Mouse (Mus musculus) small intestine, adult 2 months (tissue): Measurements from ENCODE around the gene Tmem270. TPM values are rescaled to one million over a fixed set of nuclear protein-coding genes. Genes with fewer than 3 reads are reported as not detected.
"Not testable (repeated sequence)": the region's sequence is repeated elsewhere in the genome, so short reads cannot be mapped to it uniquely, and the experiment has no call there.

ENCODE experiments used
- H3K27ac ChIP-seq: fragments of 200-500 bp; 2 replicates; pipeline ENCODE4 v1.5.1; 2012; ENCODE audit warnings: low read depth, low read length, control low read depth, inconsistent platforms; ENCODE audit not compliant: insufficient read depth
- H3K27me3 ChIP-seq: fragments of 200-500 bp; 2 replicates; pipeline ENCODE4 v1.6.1; 2012; ENCODE audit warnings: mild to moderate bottlenecking, moderate library complexity, low read length, inconsistent platforms; ENCODE audit not compliant: control insufficient read depth, insufficient read depth
- H3K36me3 ChIP-seq: fragments of 200-500 bp; 2 replicates; pipeline ENCODE4 v1.6.1; 2012; ENCODE audit warnings: mild to moderate bottlenecking, low read length, control low read depth, inconsistent platforms; ENCODE audit not compliant: control insufficient read depth, insufficient read depth
- H3K4me1 ChIP-seq: fragments of 200-500 bp; 2 replicates; pipeline ENCODE4 v1.6.1; 2012; ENCODE audit warnings: low read length, inconsistent platforms, mixed read lengths; ENCODE audit not compliant: control insufficient read depth, insufficient read depth, insufficient read length
- H3K4me3 ChIP-seq: fragments of 200-500 bp; 2 replicates; pipeline ENCODE4 v1.5.1; 2012; ENCODE audit warnings: low read depth, mild to moderate bottlenecking, control low read depth, inconsistent platforms, low read length, moderate library complexity
- CTCF ChIP-seq: fragments of 200-500 bp; IDR thresholded peaks from 2 replicates; pipeline ENCODE4 v1.5.1; 2012; ENCODE audit warnings: low read depth, mild to moderate bottlenecking, control low read depth, inconsistent platforms, low read length, moderate library complexity, mixed read lengths; ENCODE audit not compliant: insufficient replicate concordance, insufficient read length; ENCODE audit errors: extremely low read depth
- POLR2A ChIP-seq: fragments of 200-500 bp; IDR thresholded peaks from 2 replicates; pipeline ENCODE4 v1.6.1; 2012; ENCODE audit warnings: low read depth, mild to moderate bottlenecking, control low read depth, inconsistent platforms, low read length, moderate library complexity
- WGBS: fragments of 180-500 bp; shearing (Covaris S2); methylation state at CpG from one replicate; pipeline ENCODE4 v1.1.7; 2018; 5-methylcytosine and 5-hydroxymethylcytosine counted together
- polyA plus RNA-seq: library from polyadenylated mRNA; depleted of rRNA; stranded (reverse); fragments of >200 nt; gene quantifications from 2 replicates; pipeline ENCODE4 v1.2.3, GENCODE M21; 2012

Tmem270 gene
- polyA plus RNA-seq, 1 experiment: not detected

DNA sequence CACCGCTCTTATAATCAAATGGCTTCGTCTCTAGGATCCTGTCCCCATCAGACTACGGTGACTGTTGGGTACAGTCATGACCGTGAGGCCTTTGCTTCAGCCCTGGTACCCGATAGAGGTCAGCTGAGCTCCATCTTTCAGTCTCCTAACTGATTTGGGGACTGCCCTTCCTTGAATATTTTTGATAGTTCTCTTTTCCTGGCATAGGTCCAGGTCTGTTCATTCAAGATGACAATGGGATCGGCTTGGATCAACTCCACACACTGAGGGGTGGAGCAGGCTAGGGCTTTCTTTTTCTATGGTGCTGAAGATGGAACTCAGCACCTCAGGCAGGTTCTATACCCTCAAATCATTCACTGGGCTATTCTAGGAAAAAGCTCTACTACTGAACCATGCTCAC lies 29.5 kb upstream of the Tmem270 start:
- WGBS: 76% methylated on average over 6 of the region's 6 CpGs
- Histone ChIP-seq H3K27me3 (no peaks in the 10 kb centered on the region), H3K27ac (no peak overlapping the region), H3K4me3 (no peak overlapping the region), H3K36me3 (no peaks in the 10 kb centered on the region), H3K4me1 (peaks cover 6% of the 10 kb centered on the region)
- TF ChIP-seq CTCF: no peak
- TF ChIP-seq POLR2A: no peak

- no peak for TF ChIP-seq POLR2A
- no peak for TF ChIP-seq CTCF
- WGBS: 81% methylated on average over 3 of the region's 3 CpGs
- Histone ChIP-seq H3K27ac (no peak overlapping the region), H3K27me3 (no peaks in the 10 kb centered on the region), H3K4me3 (no peak overlapping the region), H3K36me3 (no peaks in the 10 kb centered on the region), H3K4me1 (peaks cover 6% of the 10 kb centered on the region)
These were observed 28.1 kb upstream of the Tmem270 start for GRCm38 (mm10) chr5:134934666-134935065.

- H3K4me1 ChIP-seq, H3K36me3 ChIP-seq, H3K27me3 ChIP-seq, H3K27ac ChIP-seq, H3K4me3 ChIP-seq: not testable (repeated sequence)
- 91% methylated on average over 5 of the region's 5 CpGs for whole genome bisulfite sequencing
These were observed 27.2 kb upstream of the Tmem270 start for GRCm38 (mm10) chr5:134933686-134934085.

- H3K27me3 ChIP-seq: no peaks in the 10 kb centered on the region
- no peak for TF ChIP-seq POLR2A
- H3K36me3 ChIP-seq: no peaks in the 10 kb centered on the region
- H3K4me3 ChIP-seq: no peak overlapping the region
- 72% methylated on average over 8 of the region's 8 CpGs for WGBS
- H3K27ac ChIP-seq: no peak overlapping the region
- H3K4me1 ChIP-seq: peaks cover 6% of the 10 kb centered on the region
These were observed 26.7 kb upstream of the Tmem270 start for GRCm38 (mm10) chr5:134933281-134933680.

GRCm38 (mm10) chr5:134932903-134933276 lies 26.4 kb upstream of the Tmem270 start:
- Histone ChIP-seq H3K36me3 (no peaks in the 10 kb centered on the region), H3K4me1 (peaks cover 6% of the 10 kb centered on the region), H3K27me3 (no peaks in the 10 kb centered on the region), H3K4me3 (peak overlapping the region; percentile 98), H3K27ac (peak overlapping the region; percentile 98; the same call in 1 of the 2 replicates)
- WGBS: 40% methylated on average over 9 of the region's 9 CpGs
- TF ChIP-seq POLR2A: no peak
- peak; percentile 55; the same call in 1 of the 2 replicates for TF ChIP-seq CTCF

DNA sequence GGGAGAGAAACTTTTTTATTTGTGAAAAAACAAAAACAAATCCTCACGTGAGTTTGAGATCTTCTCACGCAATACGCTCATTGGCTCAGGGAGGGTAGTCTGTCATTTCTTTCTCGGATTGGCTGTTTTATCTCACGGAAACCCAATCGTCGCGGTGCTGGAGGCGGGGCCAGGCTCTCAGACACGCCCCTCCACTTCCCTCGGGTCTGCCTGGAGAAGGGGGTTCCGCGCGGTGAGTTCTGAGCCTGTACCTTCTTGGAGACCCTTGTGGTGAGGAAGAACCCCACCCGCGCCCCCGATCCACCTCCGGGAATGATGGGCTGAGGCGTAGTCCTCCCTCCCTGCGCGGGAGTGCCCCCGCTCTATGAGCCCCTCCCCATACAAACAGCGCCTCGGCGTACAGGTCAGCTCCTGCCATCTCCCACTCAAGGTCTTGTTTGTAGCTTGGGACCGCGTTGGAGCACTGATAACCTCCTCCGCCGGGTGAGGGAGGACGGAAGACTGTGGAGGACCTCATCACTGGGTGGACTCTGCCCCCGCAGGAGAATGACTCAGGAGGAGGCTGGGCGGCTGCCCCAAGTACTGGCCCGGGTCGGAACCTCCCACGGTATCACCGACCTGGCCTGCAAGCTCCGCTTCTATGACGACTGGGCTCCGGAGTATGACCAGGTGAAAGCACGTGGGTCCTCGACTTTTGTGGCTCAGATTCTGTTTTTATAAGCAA lies 25.8 kb upstream of the Tmem270 start, which contains the start of gene Mettl27:
Mettl27 (plus strand) TSS at position 190 of the 724 bp plus-strand sequence.
- H3K36me3 ChIP-seq: no peaks in the 10 kb centered on the region
- peaks cover 6% of the 10 kb centered on the region for H3K4me1 ChIP-seq
- peak within 1 kb of the TSS; percentile 98 for H3K27ac ChIP-seq
- peak within 1 kb of the TSS; percentile 98 for H3K4me3 ChIP-seq
- no peak for TF ChIP-seq CTCF
- TF ChIP-seq POLR2A: no peak
- 1% methylated on average over 41 of the region's 41 CpGs for WGBS
- H3K27me3 ChIP-seq: no peaks in the 10 kb centered on the region

DNA sequence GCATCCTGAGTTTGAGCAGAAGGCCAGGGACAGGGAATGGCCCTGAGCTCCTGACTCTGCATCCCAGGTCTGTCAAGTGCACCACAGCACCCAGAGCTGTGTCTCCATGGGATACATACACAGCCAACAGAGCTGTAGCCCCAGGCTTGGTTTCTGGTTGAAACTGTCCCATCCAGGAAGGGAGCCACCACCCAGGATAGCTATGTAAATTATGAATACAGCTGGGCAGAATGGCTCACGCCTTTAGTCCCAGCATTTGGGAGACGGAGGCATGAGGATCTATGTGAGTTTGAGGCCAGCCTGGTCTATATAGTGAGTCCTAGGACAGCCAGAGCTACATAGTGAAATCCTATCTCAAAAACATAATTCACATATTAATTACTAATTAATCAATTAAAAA lies 23.5 kb upstream of the Tmem270 start:
- Histone ChIP-seq H3K36me3 (no peaks in the 10 kb centered on the region), H3K27me3 (no peaks in the 10 kb centered on the region)
- WGBS: 84% methylated on average over 2 of the region's 2 CpGs

DNA sequence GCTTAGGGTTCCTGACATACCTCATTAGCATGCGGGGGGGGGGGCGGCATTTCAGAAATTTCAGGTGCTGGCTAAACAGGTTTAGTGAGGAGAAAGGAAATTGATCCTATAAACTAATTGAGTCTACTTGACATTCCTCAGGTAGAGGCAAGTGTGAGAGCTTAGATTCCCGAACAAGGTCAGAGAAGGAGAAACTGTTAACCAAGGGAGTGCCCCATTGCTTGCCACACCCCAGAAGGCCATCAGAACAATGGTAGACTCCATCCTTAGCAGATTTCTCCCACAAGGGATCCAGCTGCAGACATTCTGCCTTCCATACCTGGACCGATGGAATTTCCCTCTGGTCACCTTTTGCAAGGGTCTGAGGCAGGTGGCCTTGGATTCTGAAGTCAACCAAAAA lies 20.2 kb upstream of the Tmem270 start:
- no peak overlapping the region for H3K27ac ChIP-seq
- TF ChIP-seq POLR2A (no peak), CTCF (no peak)
- 64% methylated on average over 4 of the region's 4 CpGs for WGBS
- no peaks in the 10 kb centered on the region for H3K36me3 ChIP-seq
- no peak overlapping the region for H3K4me3 ChIP-seq
- no peaks in the 10 kb centered on the region for H3K4me1 ChIP-seq
- no peaks in the 10 kb centered on the region for H3K27me3 ChIP-seq

More for the DNA sequence above, 23.5 kb upstream of the Tmem270 start:
- Histone ChIP-seq H3K27ac (no peak overlapping the region), H3K4me3 (no peak overlapping the region), H3K4me1 (peaks cover 6% of the 10 kb centered on the region)
- TF ChIP-seq CTCF (no peak), POLR2A (no peak)
